Mouse (Mus musculus) heart, embryonic 11.5 days (tissue): ENCODE results near the gene Cd28. TPM values are rescaled to one million over a fixed set of nuclear protein-coding genes. Genes with fewer than 3 reads are reported as not detected.

Experiments used
- polyA plus RNA-seq: library from polyadenylated mRNA; unstranded; fragments of >200 nt; fragmentation: Nextera tagmentation; extraction: Ambion mirVana; gene quantifications from 2 replicates; pipeline ENCODE4 v1.2.1, GENCODE M21; 2014

Cd28 gene
- polyA plus RNA-seq, 1 experiment from 2014 or later, result 0.07 TPM

Other genes starting within 250 kb of the Cd28 start
- 56.7 and 66.0 TPM in 2 replicates for gene Raph1, start 149.7 kb upstream of the Cd28 start, polyA plus RNA-seq
- 0.09 TPM in 1 of 2 replicates, not detected in the other for gene Ctla4, start 170.2 kb downstream of the Cd28 start, polyA plus RNA-seq